Mouse (Mus musculus) spleen, adult 12 weeks (tissue): ENCODE measurements around the gene Ppp1ca.

Source experiments
- DNase-seq: peaks from one replicate; pipeline ENCODE4 v3.0.0; 2022; ENCODE audit warnings: low spot score

Gene Ppp1ca

GRCm38 (mm10) chr19:4191528-4192250 lies at the start of gene Ppp1ca:
Gene Ppp1ca (plus strand): TSS chr19:4192065.
- DNase-seq, result peak; percentile 97

GRCm38 (mm10) chr19:4142416-4143173 lies 49.3 kb upstream of the Ppp1ca start:
- DNase-seq, result no peak

- DNase-seq, result no peak
Observed at GRCm38 (mm10) chr19:4143759-4144268, 48.1 kb upstream of the Ppp1ca start, which contains the start of gene Cabp4. Gene Cabp4 (minus strand): TSS chr19:4144033.

- DNase-seq, result no peak
Observed at GRCm38 (mm10) chr19:4144550-4145498, 47.0 kb upstream of the Ppp1ca start.

GRCm38 (mm10) chr19:4145936-4146335 lies 45.9 kb upstream of the Ppp1ca start:
- DNase-seq, result no peak

- no peak for DNase-seq
Observed at GRCm38 (mm10) chr19:4146366-4147021, 45.4 kb upstream of the Ppp1ca start.

GRCm38 (mm10) chr19:4147022-4147405 lies 44.9 kb upstream of the Ppp1ca start:
- no peak for DNase-seq

- DNase-seq, result no peak
Observed at GRCm38 (mm10) chr19:4147782-4148490, 43.9 kb upstream of the Ppp1ca start.

GRCm38 (mm10) chr19:4148491-4148806 lies 43.4 kb upstream of the Ppp1ca start, which contains the start of gene Coro1b:
Gene Coro1b (plus strand): TSS chr19:4148619.
- peak; percentile 88 for DNase-seq

GRCm38 (mm10) chr19:4148819-4149218 lies 43.0 kb upstream of the Ppp1ca start:
- no peak for DNase-seq

GRCm38 (mm10) chr19:4149283-4149682 lies 42.6 kb upstream of the Ppp1ca start:
- no peak for DNase-seq

GRCm38 (mm10) chr19:4149764-4150461 lies 42.0 kb upstream of the Ppp1ca start:
- no peak for DNase-seq

GRCm38 (mm10) chr19:4150567-4151487 lies 41.0 kb upstream of the Ppp1ca start:
- DNase-seq, result no peak

GRCm38 (mm10) chr19:4151488-4151860 lies 40.4 kb upstream of the Ppp1ca start:
- DNase-seq, result no peak

GRCm38 (mm10) chr19:4151898-4152297 lies 40.0 kb upstream of the Ppp1ca start:
- no peak for DNase-seq

- no peak for DNase-seq
Observed at GRCm38 (mm10) chr19:4152445-4153231, 39.2 kb upstream of the Ppp1ca start.

GRCm38 (mm10) chr19:4153232-4153654 lies 38.6 kb upstream of the Ppp1ca start, which contains the start of gene Ptprcap:
Gene Ptprcap (plus strand): TSS chr19:4153604.
- DNase-seq, result no peak
